Mouse (Mus musculus): ENCODE data around the gene Nicn1.
A peak's percentile ranks its signal among the peaks of the same experiment; 100 is the strongest.

DNA sequence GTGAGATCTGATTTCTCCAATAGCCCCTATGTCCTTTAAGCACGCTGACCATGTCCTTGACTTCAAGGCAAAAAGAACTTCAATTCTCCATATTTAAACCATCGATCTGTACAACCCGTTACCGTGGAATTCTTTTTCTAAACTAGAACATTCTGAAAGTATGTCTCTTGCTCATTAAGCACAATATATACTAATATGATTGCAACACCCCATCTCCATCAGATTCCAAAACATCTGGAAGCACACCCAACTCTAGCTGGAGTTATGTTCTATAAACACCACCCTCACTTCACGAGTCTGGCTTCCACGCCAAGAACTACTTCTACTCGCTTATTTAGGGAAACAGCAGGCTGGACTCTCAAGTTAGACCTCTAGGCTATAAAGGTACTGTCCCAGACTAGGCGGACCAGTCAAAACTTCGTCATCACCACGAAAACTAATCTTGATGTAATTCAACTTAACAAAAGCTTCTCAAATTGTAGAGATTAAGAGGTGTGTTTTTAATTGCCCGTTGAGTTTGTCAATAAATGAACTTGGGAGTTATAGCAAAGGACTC is 27.7 kb upstream of the Nicn1 start:
- TF ChIP-seq POLR2A (IDR thresholded peaks at IDR 0.05; ENCODE audit: insufficient read depth, low read depth, low read length) (peak; percentile 66), CTCF (IDR thresholded peaks at IDR 0.05) (no peak), EP300 (IDR thresholded peaks at IDR 0.05; ENCODE audit: insufficient read depth, low read depth, low read length) (no peak)
